Mouse (Mus musculus) forebrain, embryonic 11.5 days (tissue): Measurements from ENCODE around the gene Gm45711. TPM values are rescaled to one million over a fixed set of nuclear protein-coding genes. Genes with fewer than 3 reads are reported as not detected.
"Not testable (repeated sequence)": the region's sequence is repeated elsewhere in the genome, so short reads cannot be mapped to it uniquely, and the experiment has no call there.

Source experiments
- ATAC-seq: fragments of 200-750 bp; cut with Nextera tagmentation; replicated peaks from 2 replicates; pipeline ENCODE4 v1.8.0; 2017; ENCODE audit warnings: moderate TSS enrichment; ENCODE audit not compliant: low FRiP score
- DNase-seq: peaks from one replicate; pipeline ENCODE4 v3.0.0-alpha.2; 2017; ENCODE audit warnings: low spot score
- H3K27ac ChIP-seq: fragments of 300-500 bp; sonication (generic); 2 replicates; pipeline ENCODE4 v1.5.1; 2014; ENCODE audit warnings: low read depth, low read length
- H3K27me3 ChIP-seq: fragments of 300-500 bp; sonication (generic); 2 replicates; pipeline ENCODE4 v1.6.1; 2014; ENCODE audit warnings: mild to moderate bottlenecking, low read length, mixed read lengths; ENCODE audit not compliant: control insufficient read depth, insufficient read depth
- H3K36me3 ChIP-seq: fragments of 300-500 bp; sonication (generic); 2 replicates; pipeline ENCODE4 v1.6.1; 2014; ENCODE audit warnings: mild to moderate bottlenecking, low read length, moderate library complexity, mixed read lengths; ENCODE audit not compliant: control insufficient read depth, insufficient read depth
- H3K4me1 ChIP-seq: fragments of 300-500 bp; sonication (generic); replicated peaks from 2 replicates; pipeline ENCODE4 v1.6.1; 2014; ENCODE audit warnings: low read length, mixed read lengths; ENCODE audit not compliant: control insufficient read depth, insufficient read depth
- H3K4me2 ChIP-seq: fragments of 300-500 bp; sonication (generic); 2 replicates; pipeline ENCODE4 v1.6.1; 2014; ENCODE audit warnings: low read depth, mild to moderate bottlenecking, low read length, moderate library complexity, mixed read lengths; ENCODE audit not compliant: severe bottlenecking
- H3K4me3 ChIP-seq: fragments of 300-500 bp; sonication (generic); 2 replicates; pipeline ENCODE4 v1.5.1; 2014; ENCODE audit warnings: low read depth, low read length
- H3K9ac ChIP-seq: fragments of 300-500 bp; sonication (generic); 2 replicates; pipeline ENCODE4 v1.6.1; 2014; ENCODE audit warnings: low read length
- H3K9me3 ChIP-seq: fragments of 300-500 bp; sonication (generic); 2 replicates; pipeline ENCODE4 v1.6.1; 2016; ENCODE audit warnings: low read length, mixed read lengths; ENCODE audit not compliant: control insufficient read depth
- WGBS: fragments of 180-500 bp; shearing (Covaris S2); extraction: QIAGEN DNeasy Blood & Tissue Kit; methylation state at CpG from one replicate; pipeline ENCODE4 v1.1.7; 2014; 5-methylcytosine and 5-hydroxymethylcytosine counted together
- polyA plus RNA-seq: library from polyadenylated mRNA; unstranded; fragments of >200 nt; fragmentation: Nextera tagmentation; extraction: Ambion mirVana; gene quantifications from 2 replicates; pipeline ENCODE4 v1.2.1, GENCODE M21; 2014

The Gm45711 gene
- not detected in 2 replicates for polyA plus RNA-seq

DNA sequence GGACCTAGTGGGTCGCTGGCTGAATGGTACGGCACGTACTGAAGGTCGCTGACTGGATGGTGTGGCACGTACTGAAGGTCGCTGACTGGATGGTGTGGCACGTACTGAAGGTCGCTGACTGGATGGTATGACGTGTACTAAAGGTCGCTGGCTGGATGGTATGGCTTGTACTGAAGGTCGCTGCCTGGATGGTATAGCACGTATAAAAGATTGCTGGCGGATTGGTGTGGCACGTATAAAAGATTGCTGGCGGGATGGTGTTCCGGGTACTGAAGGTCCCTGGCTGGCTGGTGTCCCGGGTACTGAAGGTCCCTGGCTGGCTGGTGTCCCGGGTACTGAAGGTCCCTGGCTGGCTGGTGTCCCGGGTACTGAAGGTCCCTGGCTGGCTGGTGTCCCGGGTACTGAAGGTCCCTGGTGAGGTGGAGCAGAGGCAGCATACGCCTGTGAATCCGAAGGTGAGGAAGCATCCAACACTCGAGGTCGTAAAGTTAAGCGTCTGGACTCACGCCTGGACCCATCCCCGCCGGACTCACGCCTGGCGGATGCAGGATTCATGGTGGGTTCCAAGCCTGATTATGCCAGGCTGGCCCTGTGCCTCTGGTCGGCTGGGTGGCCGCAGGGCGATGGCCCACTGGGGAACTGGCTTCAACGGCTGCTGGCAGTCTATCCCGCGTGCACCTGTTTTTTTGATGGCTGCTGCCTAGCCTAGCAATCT is at the start of gene Gm45711, which contains the start of gene Cmtm1:
Gene Gm45711, minus strand, starts transcription at position 641 of the 715 bp plus-strand sequence.
Gene Cmtm1, minus strand, starts transcription at position 705 of the 715 bp plus-strand sequence.
- not testable (repeated sequence) for H3K9me3 ChIP-seq, H3K36me3 ChIP-seq, H3K4me3 ChIP-seq, H3K27ac ChIP-seq, H3K4me1 ChIP-seq, ATAC-seq, H3K4me2 ChIP-seq, H3K27me3 ChIP-seq, H3K9ac ChIP-seq, DNase-seq
- WGBS, result 88% methylated on average over 34 of the region's 36 CpGs

GRCm38 (mm10) chr8:104358637-104359036 is 48.8 kb upstream of the Gm45711 start:
- Histone ChIP-seq H3K4me2 (no peak overlapping the region), H3K4me1 (no peaks in the 10 kb centered on the region)
- WGBS, result 78% methylated on average over 3 of the region's 3 CpGs

GRCm38 (mm10) chr8:104354504-104354903 is 44.6 kb upstream of the Gm45711 start:
- Histone ChIP-seq H3K4me1 (no peaks in the 10 kb centered on the region), H3K27me3 (no peaks in the 10 kb centered on the region), H3K36me3 (no peaks in the 10 kb centered on the region), H3K9ac (no peak overlapping the region), H3K4me3 (no peak overlapping the region), H3K9me3 (no peaks in the 10 kb centered on the region), H3K4me2 (no peak overlapping the region), H3K27ac (no peak overlapping the region)
- ATAC-seq (no peak), DNase-seq (no peak)
- WGBS, result 95% methylated on average over 10 of the region's 10 CpGs

More at GRCm38 (mm10) chr8:104358637-104359036, 48.8 kb upstream of the Gm45711 start:
- Histone ChIP-seq H3K9me3 (no peaks in the 10 kb centered on the region), H3K27me3 (no peaks in the 10 kb centered on the region), H3K36me3 (no peaks in the 10 kb centered on the region), H3K27ac (no peak overlapping the region), H3K9ac (no peak overlapping the region), H3K4me3 (no peak overlapping the region)
- DNase-seq, result no peak
- ATAC-seq, result no peak

GRCm38 (mm10) chr8:104353186-104353585 is 43.3 kb upstream of the Gm45711 start:
- no peaks in the 10 kb centered on the region; the same call in 1 of the 2 replicates for H3K36me3 ChIP-seq
- H3K27ac ChIP-seq, result no peak overlapping the region
- no peaks in the 10 kb centered on the region for H3K4me1 ChIP-seq
- H3K4me2 ChIP-seq, result no peak overlapping the region
- 59% methylated on average over 5 of the region's 5 CpGs for WGBS
- H3K9me3 ChIP-seq, result no peaks in the 10 kb centered on the region
- H3K27me3 ChIP-seq, result no peaks in the 10 kb centered on the region
- DNase-seq (no peak), ATAC-seq (peak; percentile 55)
- H3K9ac ChIP-seq, result no peak overlapping the region
- H3K4me3 ChIP-seq, result no peak overlapping the region

DNA sequence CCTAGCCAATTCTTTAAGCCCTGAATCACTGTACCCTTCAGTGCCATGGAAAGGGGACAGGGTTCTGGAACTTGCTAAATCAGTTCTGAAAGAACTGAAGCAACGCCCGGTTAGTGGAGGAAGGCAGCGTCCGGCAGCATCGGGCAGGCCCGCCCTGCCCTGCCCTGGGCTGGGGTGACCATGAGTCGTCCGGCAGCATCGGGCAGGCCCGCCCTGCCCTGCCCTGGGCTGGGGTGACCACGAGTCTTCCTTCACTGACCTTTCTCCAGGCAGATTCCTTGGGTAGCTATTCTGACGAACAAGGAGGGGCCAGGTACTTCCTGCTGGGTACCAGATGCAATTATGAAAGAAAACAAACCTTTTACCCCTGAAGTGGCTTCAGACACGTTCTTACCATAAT is 40.2 kb upstream of the Gm45711 start:
- DNase-seq (no peak), ATAC-seq (no peak)
- Histone ChIP-seq H3K36me3 (no peaks in the 10 kb centered on the region; the same call in 1 of the 2 replicates), H3K27me3 (no peaks in the 10 kb centered on the region), H3K4me3 (no peak overlapping the region), H3K27ac (no peak overlapping the region), H3K9ac (no peak overlapping the region), H3K4me2 (no peak overlapping the region), H3K4me1 (no peaks in the 10 kb centered on the region), H3K9me3 (no peaks in the 10 kb centered on the region)
- WGBS, result 83% methylated on average over 13 of the region's 13 CpGs

DNA sequence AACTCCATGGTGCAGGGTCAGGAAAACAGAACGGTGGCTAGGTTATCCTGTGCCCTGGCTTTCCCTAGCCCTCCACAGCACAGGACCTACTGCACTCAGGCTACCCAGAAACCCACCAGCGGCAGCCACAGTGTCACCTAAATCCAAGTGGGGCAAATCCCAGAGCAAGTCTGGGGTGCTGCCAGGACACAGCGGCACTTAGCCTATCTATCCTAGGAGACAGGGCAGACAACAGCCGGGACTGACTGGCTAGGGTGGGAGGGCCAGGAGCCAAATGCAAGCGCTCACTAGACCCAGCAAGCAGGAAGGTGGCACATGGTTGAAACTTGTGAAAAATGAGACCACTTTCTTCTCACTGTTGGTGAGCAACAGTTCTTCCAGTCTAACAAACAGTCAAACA is 39.1 kb upstream of the Gm45711 start:
- H3K9me3 ChIP-seq, result no peaks in the 10 kb centered on the region
- H3K27ac ChIP-seq, result no peak overlapping the region
- H3K36me3 ChIP-seq, result no peaks in the 10 kb centered on the region; the same call in 1 of the 2 replicates
- no peak overlapping the region for H3K9ac ChIP-seq
- H3K4me3 ChIP-seq, result no peak overlapping the region
- H3K4me1 ChIP-seq, result no peaks in the 10 kb centered on the region
- 86% methylated on average over 5 of the region's 5 CpGs for WGBS
- DNase-seq, result no peak
- H3K4me2 ChIP-seq, result no peak overlapping the region
- no peaks in the 10 kb centered on the region for H3K27me3 ChIP-seq
- no peak for ATAC-seq

- Histone ChIP-seq H3K4me1 (no peaks in the 10 kb centered on the region), H3K4me2 (no peak overlapping the region), H3K36me3 (no peaks in the 10 kb centered on the region; the same call in 1 of the 2 replicates), H3K9ac (no peak overlapping the region), H3K27ac (no peak overlapping the region), H3K27me3 (no peaks in the 10 kb centered on the region), H3K4me3 (no peak overlapping the region), H3K9me3 (no peaks in the 10 kb centered on the region)
- 57% methylated on average over 12 of the region's 12 CpGs for WGBS
- ATAC-seq (no peak), DNase-seq (no peak)
Measured at GRCm38 (mm10) chr8:104346706-104347105, 36.8 kb upstream of the Gm45711 start.

- no peak for DNase-seq
- no peak overlapping the region for H3K9ac ChIP-seq
- H3K4me3 ChIP-seq, result no peak overlapping the region
- WGBS, result 87% methylated on average over 5 of the region's 5 CpGs
- H3K4me1 ChIP-seq, result no peaks in the 10 kb centered on the region; the same call in 1 of the 2 replicates
- H3K9me3 ChIP-seq, result no peaks in the 10 kb centered on the region
- no peak for ATAC-seq
- no peak overlapping the region for H3K4me2 ChIP-seq
- no peak overlapping the region for H3K27ac ChIP-seq
- H3K27me3 ChIP-seq, result no peaks in the 10 kb centered on the region
- H3K36me3 ChIP-seq, result no peaks in the 10 kb centered on the region; the same call in 1 of the 2 replicates
Measured at GRCm38 (mm10) chr8:104344622-104345021, 34.7 kb upstream of the Gm45711 start.

DNA sequence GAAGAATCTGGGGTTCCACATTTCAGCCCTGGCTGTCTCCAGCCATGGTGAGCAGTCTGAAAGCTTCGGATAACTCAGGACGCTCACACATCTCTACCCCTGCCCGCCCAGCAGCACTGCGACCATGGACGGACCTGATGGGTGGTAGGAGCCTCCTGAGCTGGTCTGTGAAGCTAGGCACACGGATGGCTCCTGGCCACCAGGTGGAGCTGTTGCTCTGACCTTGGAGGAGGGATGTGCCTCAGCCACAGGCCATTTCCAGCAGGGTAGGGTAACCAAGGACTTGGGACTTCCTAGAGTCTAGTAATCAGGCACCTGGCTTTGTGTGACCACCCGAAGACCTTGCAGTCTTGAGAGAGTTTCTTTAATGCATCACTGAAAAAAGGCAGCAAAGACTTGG is 34.1 kb upstream of the Gm45711 start:
- Histone ChIP-seq H3K27me3 (no peaks in the 10 kb centered on the region), H3K27ac (no peak overlapping the region), H3K4me3 (no peak overlapping the region), H3K9ac (no peak overlapping the region), H3K4me2 (no peak overlapping the region), H3K9me3 (no peaks in the 10 kb centered on the region), H3K4me1 (no peaks in the 10 kb centered on the region; the same call in 1 of the 2 replicates), H3K36me3 (no peaks in the 10 kb centered on the region; the same call in 1 of the 2 replicates)
- peak; percentile 91 for DNase-seq
- 12% methylated on average over 7 of the region's 7 CpGs for WGBS
- ATAC-seq, result peak; percentile 28
